Mouse (Mus musculus): ENCODE results near the gene Tpst1.

Gene Tpst1

GRCm38 (mm10) chr5:130142041-130142440 is 68.9 kb downstream of the Tpst1 start:
- in situ Hi-C loops (cut with MboI, MseI): no loop called here

GRCm38 (mm10) chr5:130143101-130143500 is 70.0 kb downstream of the Tpst1 start:
- in situ Hi-C loops (cut with MboI, MseI): no loop called here

DNA sequence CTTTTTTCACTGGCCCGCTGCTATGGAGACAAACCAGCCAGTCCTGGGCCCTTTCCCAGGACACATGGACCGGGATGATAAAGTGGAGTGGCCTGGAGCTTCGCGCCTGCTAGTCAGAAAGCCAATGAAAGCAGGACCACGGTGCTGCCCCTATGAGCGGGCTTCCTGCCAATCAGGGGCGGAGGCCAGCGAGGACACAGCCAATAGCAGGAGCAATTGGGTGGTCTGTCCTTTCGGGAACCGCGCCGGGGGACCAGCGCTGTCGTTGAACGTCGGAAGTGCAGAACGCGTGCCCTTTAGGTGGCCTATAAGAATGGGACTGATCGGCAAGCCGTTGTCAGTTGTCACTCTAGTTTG is 70.8 kb downstream of the Tpst1 start:
- in situ Hi-C loops (cut with MboI, MseI): no loop called here

GRCm38 (mm10) chr5:130144334-130145312 is 71.5 kb downstream of the Tpst1 start, which contains the start of gene Kctd7:
Kctd7 (plus strand) TSS chr5:130144861.
- in situ Hi-C loops (cut with MboI, MseI): no loop called here

DNA sequence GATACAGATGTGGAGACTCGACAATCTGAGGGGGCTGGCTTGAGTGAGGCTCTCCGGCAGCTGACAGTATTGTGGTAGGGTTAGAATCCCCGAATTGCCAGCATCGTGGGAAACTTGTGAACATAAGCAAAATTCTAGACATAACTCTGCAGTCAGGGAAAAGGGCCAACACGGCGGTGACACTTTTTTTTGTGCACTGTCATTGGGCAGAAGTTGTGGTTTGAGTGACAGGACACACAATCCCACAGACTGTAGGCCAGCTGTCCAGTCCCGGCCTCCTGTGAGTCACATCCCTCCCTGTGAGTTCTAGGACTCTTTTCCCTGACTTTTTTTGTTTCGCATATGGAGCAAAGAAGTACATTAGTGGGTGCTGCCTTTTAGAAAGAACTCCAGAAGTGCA is 72.8 kb downstream of the Tpst1 start:
- in situ Hi-C loops (cut with MboI, MseI): no loop called here

DNA sequence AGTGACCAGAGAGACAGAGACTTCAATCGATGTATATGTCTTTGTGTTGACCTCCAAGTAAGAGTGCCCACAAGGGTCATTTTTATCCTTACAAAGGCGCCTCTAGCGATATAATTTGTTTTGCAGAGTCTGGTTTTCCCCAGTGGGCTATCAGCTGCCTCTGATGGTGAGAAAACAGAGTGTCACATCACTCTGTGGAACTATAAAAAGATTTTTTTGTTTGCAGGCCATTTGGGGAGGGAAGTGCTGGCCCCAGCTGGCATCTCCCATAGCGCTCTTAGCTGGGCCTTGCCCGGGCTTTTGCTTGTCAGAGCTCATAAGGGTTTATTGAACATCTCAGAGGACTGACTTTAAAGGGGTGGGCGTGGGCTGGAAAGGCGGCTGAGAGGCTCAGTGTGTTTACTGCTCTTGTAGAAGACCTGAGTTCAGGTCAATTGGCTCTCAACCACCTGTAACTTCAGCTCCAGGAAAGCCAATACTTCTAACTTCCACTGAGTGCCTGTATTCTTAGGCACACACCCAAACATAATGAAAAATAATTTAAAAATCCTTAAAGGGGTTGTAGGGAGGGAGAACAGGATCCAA is 76.7 kb downstream of the Tpst1 start:
- in situ Hi-C loops (cut with MboI, MseI): no loop called here

DNA sequence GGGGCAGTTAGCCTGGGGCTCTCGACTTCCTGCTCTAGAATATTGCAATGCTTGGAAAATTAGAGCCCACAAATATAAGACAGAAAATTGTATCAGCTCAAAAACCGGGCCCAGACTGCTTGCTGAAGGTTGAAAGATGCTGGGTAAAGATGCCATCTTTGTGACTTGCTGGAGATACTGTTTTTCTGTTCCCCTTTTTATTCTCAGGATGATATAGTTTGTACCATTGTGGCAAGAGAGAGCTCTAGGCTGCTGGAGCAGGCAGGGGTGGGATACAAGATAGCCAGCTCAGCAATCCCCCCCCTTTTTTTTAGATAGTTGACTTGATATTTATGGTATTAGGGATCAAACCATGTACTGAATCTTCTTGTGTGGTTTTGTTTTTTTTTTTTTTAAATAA is 81.2 kb downstream of the Tpst1 start:
- in situ Hi-C loops (cut with MboI, MseI): no loop called here

DNA sequence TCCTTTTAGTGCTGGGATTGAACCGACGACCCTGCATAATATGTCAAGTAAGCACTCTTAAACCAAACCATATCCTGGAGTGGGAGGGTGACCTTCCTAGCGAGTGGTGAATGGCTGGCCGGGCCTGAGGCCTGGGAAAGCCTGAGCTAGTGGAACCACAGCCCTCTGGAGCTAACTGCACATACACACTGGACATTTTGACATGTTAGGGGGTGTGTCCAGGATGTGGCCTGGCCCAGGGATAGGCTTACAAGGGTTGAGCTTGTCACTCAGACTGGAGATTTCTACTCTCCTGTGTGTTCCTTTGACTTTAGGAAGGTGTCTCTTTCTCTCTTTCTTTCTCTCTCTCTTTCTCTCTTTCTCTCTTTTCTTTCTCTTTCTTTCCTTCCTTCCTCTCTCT is 85.4 kb downstream of the Tpst1 start:
- in situ Hi-C loops (cut with MboI, MseI): no loop called here

DNA sequence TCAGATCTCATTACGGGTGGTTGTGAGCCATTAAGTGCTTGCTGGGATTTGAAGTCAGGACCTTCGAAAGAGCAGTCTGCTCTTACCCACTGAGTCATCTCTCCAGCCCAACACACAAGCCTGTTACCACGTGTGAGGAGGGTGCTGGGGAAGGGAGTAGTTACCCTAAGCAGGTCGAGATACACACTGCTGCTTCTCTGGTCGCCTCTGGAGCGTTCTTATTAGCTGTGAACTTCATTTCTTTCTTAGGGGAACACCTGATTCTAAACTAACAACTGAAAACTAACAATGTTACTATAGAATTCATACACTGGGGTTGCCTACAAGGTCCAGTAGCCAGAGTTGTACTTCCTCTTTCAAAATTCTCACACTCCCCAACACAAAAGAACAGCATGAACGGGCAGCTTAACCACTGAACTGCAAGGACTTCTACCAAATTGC is 86.7 kb downstream of the Tpst1 start:
- in situ Hi-C loops (cut with MboI, MseI): no loop called here

DNA sequence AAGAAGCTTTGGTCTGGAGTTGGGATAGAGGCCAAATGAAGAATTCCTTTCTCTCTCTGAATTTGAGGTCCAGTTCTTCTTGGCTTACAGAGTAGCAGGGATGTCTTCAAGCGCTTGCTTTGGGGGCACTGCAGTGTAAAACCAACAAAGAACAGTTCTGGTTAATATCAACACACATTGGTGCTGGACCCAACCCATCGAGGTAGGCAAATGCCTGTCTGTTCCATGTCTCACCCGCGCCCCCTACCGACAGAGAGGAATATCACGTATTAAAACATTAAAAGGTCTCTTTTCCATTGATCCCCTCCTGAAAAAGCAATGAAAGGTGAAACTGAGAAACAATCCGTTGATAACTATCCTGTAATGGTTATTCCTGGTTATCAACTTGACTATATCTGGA is 90.5 kb downstream of the Tpst1 start:
- in situ Hi-C loops (cut with MboI, MseI): no loop called here

GRCm38 (mm10) chr5:130165213-130165612 is 92.1 kb downstream of the Tpst1 start:
- in situ Hi-C loops (cut with MboI, MseI): no loop called here

- in situ Hi-C loops (cut with MboI, MseI): no loop called here
These were observed 96.0 kb downstream of the Tpst1 start for GRCm38 (mm10) chr5:130169109-130169508.

DNA sequence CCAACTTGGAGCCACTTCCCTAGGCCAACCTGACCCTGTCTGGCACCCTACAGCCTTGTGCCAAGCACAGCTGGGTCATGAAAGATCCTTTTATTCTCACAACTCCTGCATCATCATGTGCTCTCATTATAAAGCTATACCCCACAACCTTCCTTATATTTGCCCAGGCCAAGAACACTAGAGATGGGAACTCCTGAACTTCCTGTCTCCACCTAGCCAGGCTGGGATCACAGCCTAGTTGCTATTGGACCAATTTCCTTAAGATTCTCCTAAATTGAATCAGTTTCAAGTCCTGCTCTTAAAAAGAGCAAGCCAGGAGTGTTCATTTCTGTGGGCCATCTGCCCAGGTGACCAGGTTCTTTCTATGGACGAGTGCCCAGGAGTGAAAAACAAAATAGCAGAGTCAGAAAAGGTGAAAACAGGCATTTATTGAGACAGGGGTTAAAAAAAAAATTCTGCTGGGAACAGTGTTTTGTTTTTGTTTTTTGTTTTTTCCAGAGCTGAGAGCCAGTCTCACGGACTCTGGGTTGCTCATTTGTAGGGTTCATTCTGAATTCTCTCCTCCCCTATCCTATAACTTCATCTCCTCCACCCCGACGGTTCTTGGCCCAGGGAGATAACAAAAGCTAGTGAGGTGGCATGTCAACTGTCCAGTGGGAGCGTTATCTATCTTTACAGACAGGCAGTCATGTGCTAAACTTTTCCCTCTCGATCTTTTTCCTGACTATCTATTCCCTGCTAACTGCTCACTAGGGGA is 97.7 kb downstream of the Tpst1 start:
- in situ Hi-C loops (cut with MboI, MseI): no loop called here

GRCm38 (mm10) chr5:130171423-130171954 is 98.4 kb downstream of the Tpst1 start, which contains the start of gene Rabgef1:
Rabgef1 (plus strand) TSS chr5:130171798.
- in situ Hi-C loops (cut with MboI, MseI): no loop called here

GRCm38 (mm10) chr5:130171956-130172601 is 99.0 kb downstream of the Tpst1 start:
- in situ Hi-C loops (cut with MboI, MseI): no loop called here

- in situ Hi-C loops (cut with MboI, MseI): no loop called here
These were observed 99.9 kb downstream of the Tpst1 start for GRCm38 (mm10) chr5:130173012-130173411.

DNA sequence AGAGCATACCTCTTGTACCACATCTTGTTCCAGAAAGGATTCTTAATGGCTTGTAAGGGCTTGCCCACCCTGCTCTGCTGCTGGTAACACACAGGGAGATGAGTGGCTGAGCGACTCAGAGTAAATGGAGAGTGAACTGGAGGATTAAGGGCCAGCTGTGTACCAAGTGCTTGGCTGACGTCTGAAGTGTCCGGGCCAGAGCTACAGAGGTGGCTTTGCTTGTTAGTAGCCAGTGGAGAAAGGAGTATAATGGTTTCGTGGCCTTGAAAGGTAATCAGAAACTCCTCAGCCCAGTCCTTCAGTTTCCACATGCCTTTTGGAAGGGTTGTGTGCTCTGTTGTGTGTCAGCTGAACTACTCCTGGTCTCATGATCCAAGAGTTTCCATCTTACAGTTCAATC is 104.7 kb downstream of the Tpst1 start:
- in situ Hi-C loops (cut with MboI, MseI): no loop called here

- in situ Hi-C loops (cut with MboI, MseI): no loop called here
These were observed 107.2 kb downstream of the Tpst1 start for GRCm38 (mm10) chr5:130180362-130180761.

DNA sequence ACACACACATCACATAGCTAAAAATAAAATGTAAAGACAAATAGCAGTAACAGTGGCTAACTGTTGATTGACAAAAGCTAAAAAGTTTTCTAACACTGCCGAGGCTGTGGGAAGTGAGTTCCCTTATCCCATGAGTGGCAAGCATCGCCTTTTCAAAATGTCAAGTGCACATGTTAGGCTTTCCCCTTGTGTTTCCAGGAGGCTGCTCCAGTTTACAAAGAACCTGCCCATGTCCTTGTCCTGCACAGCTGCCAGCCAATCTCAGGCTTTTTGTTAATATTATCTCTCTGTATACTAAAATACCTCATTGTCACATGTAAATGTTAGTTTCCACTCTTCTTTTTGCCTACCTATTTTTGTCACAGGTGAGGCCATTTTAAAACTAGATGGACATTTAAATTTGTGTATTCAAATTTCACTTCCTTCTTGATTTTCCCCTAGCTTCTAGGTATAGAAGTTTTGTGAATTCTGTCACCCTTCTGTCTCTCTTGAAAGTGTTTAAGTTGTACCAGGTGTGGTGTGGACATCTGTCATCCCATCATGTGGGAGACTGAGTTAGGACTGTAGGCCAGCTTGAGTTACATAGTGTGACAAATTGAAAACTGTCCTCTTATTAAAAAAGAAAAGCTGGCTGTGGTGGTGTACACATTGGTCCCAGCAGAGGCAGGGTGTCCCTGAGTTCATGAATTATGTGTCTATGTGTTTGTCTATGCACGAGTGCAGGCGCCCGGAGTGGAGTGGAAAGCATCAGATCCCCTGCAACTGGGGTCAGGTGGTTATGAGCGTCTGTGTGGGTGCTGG is 108.8 kb downstream of the Tpst1 start:
- in situ Hi-C loops (cut with MboI, MseI): no loop called here

DNA sequence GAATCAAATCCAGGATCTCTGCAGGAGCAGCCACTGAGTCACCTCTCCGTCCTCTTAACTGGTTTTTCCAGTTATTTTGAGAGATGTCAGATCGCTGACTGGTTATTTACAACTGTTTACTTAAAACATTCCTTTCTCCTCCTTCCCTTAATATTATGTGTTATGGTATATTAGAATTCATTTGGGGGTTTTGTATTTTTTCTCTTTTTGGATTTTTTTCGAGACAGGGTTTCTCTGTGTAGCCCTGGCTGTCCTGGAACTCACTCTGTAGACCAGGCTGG is 109.4 kb downstream of the Tpst1 start:
- in situ Hi-C loops (cut with MboI, MseI): no loop called here
